Mouse (Mus musculus) kidney, adult 8-10 months (tissue): ENCODE results near the gene Vmn1r23.
"Not testable (repeated sequence)": the region's sequence is repeated elsewhere in the genome, so short reads cannot be mapped to it uniquely, and the experiment has no call there.

Experiments used
- DNase-seq, 2 experiments: peaks; one replicate each; pipeline ENCODE4 v3.0.0; 2022

The Vmn1r23 gene

DNA sequence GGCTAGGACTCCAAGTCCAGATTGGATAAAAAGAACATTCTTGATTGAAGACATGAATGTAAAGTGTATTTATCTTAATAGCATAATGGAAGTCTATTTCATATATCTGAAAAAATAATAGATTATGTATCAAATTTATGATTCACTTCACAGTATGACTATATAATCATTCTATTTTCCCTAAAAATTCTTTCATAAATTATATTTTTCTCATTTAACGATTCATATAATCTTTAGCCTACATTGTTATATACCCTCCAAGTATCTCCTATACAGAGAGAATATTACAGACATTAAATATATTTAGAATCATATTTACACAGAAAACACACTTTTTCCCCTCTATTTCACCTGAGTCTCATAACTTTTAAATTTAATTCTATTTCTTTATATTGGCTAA lies at the start of gene Vmn1r23:
Vmn1r23 (minus strand) TSS at position 101 of the 400 bp plus-strand sequence.
- no peak for DNase-seq

- not testable (repeated sequence) for DNase-seq
These were observed 34.8 kb upstream of the Vmn1r23 start, which contains the start of gene Vmn1r24 for GRCm38 (mm10) chr6:57961403-57961802. Gene Vmn1r24 (minus strand): TSS chr6:57961503.

GRCm38 (mm10) chr6:57907928-57908327 lies 18.7 kb downstream of the Vmn1r23 start, which contains the start of gene Vmn1r22:
Gene Vmn1r22 (minus strand): TSS chr6:57908028.
- DNase-seq = no peak
